Comparison of ENCODE assay signal across 23 mouse cellular contexts in the genomic region with DNA sequence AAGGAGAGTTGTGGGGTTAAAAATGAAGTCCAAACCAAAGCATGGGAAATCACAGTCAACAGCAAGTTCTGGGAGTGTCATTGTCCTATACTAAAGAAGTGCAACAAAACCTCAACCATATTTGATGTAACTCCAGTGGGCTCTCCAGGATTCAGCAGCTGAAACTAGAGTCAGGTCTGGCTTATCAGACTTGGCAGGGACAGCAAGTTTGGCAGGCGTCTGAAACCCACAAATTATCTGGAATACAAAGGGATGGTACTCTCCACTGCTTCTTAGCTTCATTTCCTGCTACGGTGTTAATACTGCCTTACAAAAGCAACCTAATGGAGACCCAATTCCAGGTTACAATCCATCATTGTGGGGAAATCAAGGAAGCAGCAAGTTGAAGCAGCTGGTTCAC. TPM values are rescaled to one million over a fixed set of nuclear protein-coding genes. Genes with fewer than 3 reads are reported as not detected.
"Had no signal": no experiment of that assay in that cellular context is flagged by ENCODE, and none has a peak within 500 bp of the region (broad histone marks: within the 10 kb centered on the region; RNA-seq: fewer than 3 reads in every experiment).

No protein-coding gene starts in this region.

- H3K27ac ChIP-seq: neural tube, embryonic 13.5 days; neural tube, embryonic 15.5 days; stomach, embryonic 15.5 days; stomach, postnatal 0 days had no signal

- H3K9me3 ChIP-seq: neural tube, embryonic 13.5 days; neural tube, embryonic 15.5 days; stomach, embryonic 15.5 days had no signal

- H3K27me3 ChIP-seq: neural tube, embryonic 13.5 days; neural tube, embryonic 15.5 days; stomach, embryonic 15.5 days had no signal

- H3K4me1 ChIP-seq: neural tube, embryonic 13.5 days; neural tube, embryonic 15.5 days; stomach, embryonic 15.5 days had no signal

- DNase-seq: retina, postnatal 1 day; right cerebral cortex, adult 18-20 months; right cerebral cortex, postnatal 14 days; right cerebral cortex, postnatal 25 days; right cerebral cortex, postnatal 4 days; spleen, adult 18-20 months; thymus, adult 18-20 months; thymus, adult 2 months; thymus, postnatal 14 days; thymus, postnatal 25 days; thymus, postnatal 36 days; thymus, postnatal 4 days had no signal

- H3K36me3 ChIP-seq: neural tube, embryonic 13.5 days; neural tube, embryonic 15.5 days; stomach, embryonic 15.5 days had no signal

- H3K4me3 ChIP-seq: neural tube, embryonic 13.5 days; neural tube, embryonic 15.5 days; stomach, embryonic 15.5 days had no signal

- H3K9ac ChIP-seq: neural tube, embryonic 13.5 days; neural tube, embryonic 15.5 days; stomach, embryonic 15.5 days had no signal

- H3K4me2 ChIP-seq: neural tube, embryonic 13.5 days; neural tube, embryonic 15.5 days; stomach, embryonic 15.5 days had no signal

RNA-seq across cellular contexts. Expression of gene Esx1, which starts 53.9 kb away (rescaled TPM):
- total RNA-seq: neutrophil, adult 5-6 weeks had no signal
- polyA plus RNA-seq: neural tube, embryonic 13.5 days; neural tube, embryonic 14.5 days; neural tube, embryonic 15.5 days; small intestine, adult 2 months; spleen, adult 2 months; stomach, embryonic 14.5 days; stomach, embryonic 15.5 days; stomach, embryonic 16.5 days; stomach, postnatal 0 days; thymus, adult 2 months; urinary bladder, adult 2 months had no signal
